Mouse (Mus musculus) CH12.LX (cell line): ENCODE results near the gene Kctd10. TPM values are rescaled to one million over a fixed set of nuclear protein-coding genes. Genes with fewer than 3 reads are reported as not detected.

ENCODE experiments used
- DNase-seq: peaks from one replicate; pipeline ENCODE4 v3.0.0-alpha.2; 2013; ENCODE audit errors: extremely low read depth
- H3K27ac ChIP-seq: 2 replicates; pipeline ENCODE4 v1.5.1; 2012; ENCODE audit warnings: low read depth, mild to moderate bottlenecking, control low read depth, moderate library complexity; ENCODE audit not compliant: insufficient read depth
- H3K27me3 ChIP-seq: replicated peaks from 2 replicates; pipeline ENCODE3; 2012; ENCODE audit warnings: inconsistent platforms
- H3K36me3 ChIP-seq, 2 experiments: replicated peaks in 1 of 2; 2 replicates each; pipeline versions ENCODE3 to v1.6.1; 2012; ENCODE audit warnings: inconsistent platforms in 1 of 2, low read length in 1 of 2, mild to moderate bottlenecking in 1 of 2, mixed read lengths in 1 of 2, moderate library complexity in 1 of 2; ENCODE audit not compliant: control insufficient read depth in 1 of 2, insufficient read depth in 1 of 2
- H3K4me1 ChIP-seq, 2 experiments: 2 replicates each; pipeline ENCODE4 v1.6.1; 2012; ENCODE audit warnings: inconsistent platforms in 1 of 2, moderate library complexity in 1 of 2; ENCODE audit not compliant: insufficient read depth in 2 of 2, control insufficient read depth in 1 of 2
- H3K4me2 ChIP-seq: 2 replicates; pipeline ENCODE4 v1.6.1; 2012; ENCODE audit warnings: low read depth, mild to moderate bottlenecking, control low read depth; ENCODE audit not compliant: poor library complexity, insufficient read depth, severe bottlenecking
- H3K4me3 ChIP-seq, 3 experiments: fragments of 150-350 bp in 1 of 3; sonication (generic) in 1 of 3; replicated peaks in 1 of 3; 2 replicates each; pipeline versions ENCODE3 to v1.5.1; 2011 to 2012; ENCODE audit warnings: low read depth in 2 of 3, low read length in 2 of 3, mild to moderate bottlenecking in 2 of 3, moderate library complexity in 2 of 3, control low read depth in 1 of 3, improper control_type of control experiment in 1 of 3, inconsistent platforms in 1 of 3, mixed read lengths in 1 of 3; ENCODE audit not compliant: poor library complexity in 1 of 3
- H3K79me2 ChIP-seq: replicated peaks from 2 replicates; pipeline ENCODE4 v1.6.1; 2012; ENCODE audit warnings: mild to moderate bottlenecking, moderate library complexity; ENCODE audit not compliant: control insufficient read depth, poor library complexity, insufficient read depth, severe bottlenecking; ENCODE audit errors: extremely low read depth
- H3K9ac ChIP-seq: 2 replicates; pipeline ENCODE4 v1.6.1; 2012; ENCODE audit warnings: low read depth, mild to moderate bottlenecking, control low read depth, moderate library complexity; ENCODE audit not compliant: insufficient read depth
- H3K9me3 ChIP-seq: replicated peaks from 2 replicates; pipeline ENCODE3; 2012; ENCODE audit warnings: low read length, inconsistent platforms, mixed read lengths
- BHLHE40 ChIP-seq: IDR thresholded peaks from 2 replicates; pipeline ENCODE4 v1.6.1; 2011; ENCODE audit warnings: mild to moderate bottlenecking, low read depth, low read length, improper control_type of control experiment
- ELF1 ChIP-seq: IDR thresholded peaks from 2 replicates; pipeline ENCODE4 v1.6.1; 2014; ENCODE audit warnings: low read depth, mild to moderate bottlenecking, inconsistent platforms, low read length, improper control_type of control experiment
- EP300 ChIP-seq: IDR thresholded peaks from 2 replicates; pipeline ENCODE4 v1.6.1; 2011; ENCODE audit warnings: low read length, improper control_type of control experiment
- ETS1 ChIP-seq: conservative IDR thresholded peaks from 2 replicates; pipeline ENCODE4 v1.6.1; 2012; ENCODE audit warnings: low read depth, mild to moderate bottlenecking, inconsistent platforms, low read length, improper control_type of control experiment, moderate library complexity
- HCFC1 ChIP-seq: IDR thresholded peaks from 2 replicates; pipeline ENCODE4 v1.6.1; 2012; ENCODE audit warnings: low read depth, mild to moderate bottlenecking, inconsistent platforms, low read length, improper control_type of control experiment
- IRF4 ChIP-seq: IDR thresholded peaks from 2 replicates; pipeline ENCODE4 v1.6.1; 2014; ENCODE audit warnings: low read depth, mild to moderate bottlenecking, inconsistent platforms, low read length, improper control_type of control experiment
- MAFK ChIP-seq: IDR thresholded peaks from 2 replicates; pipeline ENCODE4 v1.6.1; 2011; ENCODE audit warnings: low read length, improper control_type of control experiment; ENCODE audit not compliant: insufficient replicate concordance
- MAX ChIP-seq: IDR thresholded peaks from 2 replicates; pipeline ENCODE4 v1.6.1; 2011; ENCODE audit warnings: low read length, improper control_type of control experiment
- MEF2A ChIP-seq: IDR thresholded peaks from 2 replicates; pipeline ENCODE4 v1.6.1; 2014; ENCODE audit warnings: low read depth, mild to moderate bottlenecking, inconsistent platforms, low read length, improper control_type of control experiment, borderline replicate concordance
- MXI1 ChIP-seq: IDR thresholded peaks from 2 replicates; pipeline ENCODE4 v1.6.1; 2011; ENCODE audit warnings: mild to moderate bottlenecking, low read depth, low read length, improper control_type of control experiment
- MYC ChIP-seq: IDR thresholded peaks from 2 replicates; pipeline ENCODE4 v1.6.1; 2011; ENCODE audit warnings: low read depth, mild to moderate bottlenecking, improper control_type of control experiment, low read length
- POLR2A ChIP-seq: IDR thresholded peaks from 2 replicates; pipeline ENCODE4 v1.6.1; 2011; ENCODE audit warnings: low read depth, mild to moderate bottlenecking, improper control_type of control experiment, low read length
- POLR2AphosphoS2 ChIP-seq: IDR thresholded peaks from 2 replicates; pipeline ENCODE4 v1.6.1; 2011; ENCODE audit warnings: low read depth, low read length, improper control_type of control experiment
- RCOR1 ChIP-seq: conservative IDR thresholded peaks from 2 replicates; pipeline ENCODE4 v1.6.1; 2012; ENCODE audit warnings: low read depth, mild to moderate bottlenecking, inconsistent platforms, low read length, improper control_type of control experiment
- TBP ChIP-seq: conservative IDR thresholded peaks from 2 replicates; pipeline ENCODE4 v1.6.1; 2011; ENCODE audit warnings: low read depth, low read length, improper control_type of control experiment
- USF1 ChIP-seq: IDR thresholded peaks from 2 replicates; pipeline ENCODE4 v1.6.1; 2014; ENCODE audit warnings: low read depth, mild to moderate bottlenecking, inconsistent platforms, low read length, improper control_type of control experiment
- USF2 ChIP-seq: conservative IDR thresholded peaks from 2 replicates; pipeline ENCODE4 v1.6.1; 2011; ENCODE audit warnings: low read depth, low read length, improper control_type of control experiment
- ZC3H11A ChIP-seq: IDR thresholded peaks from 2 replicates; pipeline ENCODE4 v1.6.1; 2012; ENCODE audit warnings: low read depth, mild to moderate bottlenecking, inconsistent platforms, low read length, improper control_type of control experiment
- ZKSCAN1 ChIP-seq: IDR thresholded peaks from 2 replicates; pipeline ENCODE4 v1.6.1; 2012; ENCODE audit warnings: low read depth, inconsistent platforms, low read length, improper control_type of control experiment, borderline replicate concordance
- dilution Hi-C: fragments of 300-500 bp; cut with MboI; formaldehyde crosslinking; loops from 2 replicates; pipeline ENCODE4 v1.14.3; 2020; ENCODE audit warnings: low sequenced_read_pairs; ENCODE audit not compliant: extremely low pct_unique_long_range_greater_than_20kb, extremely low pct_ligation_motif_present
- in situ Hi-C: fragments of 300-500 bp; cut with MboI; formaldehyde crosslinking; loops from 3 replicates; pipeline ENCODE4 v1.14.3; 2019; ENCODE audit warnings: low sequenced_read_pairs, low pct_ligation_motif_present, low pct_unique_long_range_greater_than_20kb, mixed read lengths
- polyA plus RNA-seq: library from polyadenylated mRNA; unstranded; fragments of >175 nt; gene quantifications from 2 replicates; pipeline ENCODE4 v1.2.1, GENCODE M21; 2012; ENCODE audit warnings: low read depth; ENCODE audit not compliant: insufficient read length
- total RNA-seq, 2 experiments: library from RNA; depleted of rRNA; stranded (reverse); fragments of 300-350 nt in 1 of 2; fragments of >200 nt in 1 of 2; gene quantifications; 2 replicates each; pipeline ENCODE4 v1.2.3; 2012 to 2014

Gene Kctd10
- total and polyA plus RNA-seq, 3 experiments: 37.5 to 39.5 (median 39.3) TPM

- in situ Hi-C loops: no loop called here
- dilution Hi-C loops: no loop called here
- peaks cover 25 to 54% of the 10 kb centered on the region in 2 experiments for H3K36me3 ChIP-seq
- TF ChIP-seq EP300: no peak
- no peak for TF ChIP-seq MEF2A
- TF ChIP-seq TBP: no peak
- no peak for TF ChIP-seq MAX
- TF ChIP-seq USF1: no peak
- no peak for TF ChIP-seq IRF4
- TF ChIP-seq ZC3H11A: no peak
- no peak for TF ChIP-seq MYC
- H3K4me1 ChIP-seq: no peaks in the 10 kb centered on the region
- no peak overlapping the region for H3K9ac ChIP-seq
- no peaks in the 10 kb centered on the region for H3K9me3 ChIP-seq
- H3K4me3 ChIP-seq: no peak overlapping the region
- no peaks in the 10 kb centered on the region for H3K27me3 ChIP-seq
- no peaks in the 10 kb centered on the region for H3K79me2 ChIP-seq
- H3K4me2 ChIP-seq: no peak overlapping the region
- no peak overlapping the region for H3K27ac ChIP-seq
- DNase-seq: no peak
These were observed 42.3 kb upstream of the Kctd10 start for GRCm38 (mm10) chr5:114422591-114422990.

- Histone ChIP-seq H3K27me3 (no peaks in the 10 kb centered on the region), H3K4me2 (no peak overlapping the region), H3K27ac (no peak overlapping the region), H3K4me1 (no peaks in the 10 kb centered on the region), H3K4me3 (no peak overlapping the region), H3K36me3 (peaks cover 31 to 63% of the 10 kb centered on the region in 2 experiments), H3K9me3 (no peaks in the 10 kb centered on the region), H3K79me2 (no peaks in the 10 kb centered on the region), H3K9ac (no peak overlapping the region)
- dilution Hi-C loops (no loop called here), in situ Hi-C loops (no loop called here)
- no peak for TF ChIP-seq ZC3H11A
- no peak for TF ChIP-seq ETS1
- TF ChIP-seq HCFC1: no peak
- TF ChIP-seq MXI1: no peak
- no peak for TF ChIP-seq RCOR1
- no peak for TF ChIP-seq ELF1
- TF ChIP-seq USF2: no peak
- TF ChIP-seq ZKSCAN1: no peak
- no peak for TF ChIP-seq BHLHE40
- no peak for TF ChIP-seq MAFK
- no peak for TF ChIP-seq POLR2A
- no peak for TF ChIP-seq TBP
- no peak for TF ChIP-seq POLR2AphosphoS2
- no peak for TF ChIP-seq IRF4
- no peak for DNase-seq
These were observed 41.4 kb upstream of the Kctd10 start for GRCm38 (mm10) chr5:114421561-114422298.
